Mouse (Mus musculus): Measurements from ENCODE around the gene Bysl. TPM values are rescaled to one million over a fixed set of nuclear protein-coding genes. Genes with fewer than 3 reads are reported as not detected.

Gene Bysl
- polyA plus RNA-seq, 1 experiment from 2014 or later: 26.6 TPM

DNA sequence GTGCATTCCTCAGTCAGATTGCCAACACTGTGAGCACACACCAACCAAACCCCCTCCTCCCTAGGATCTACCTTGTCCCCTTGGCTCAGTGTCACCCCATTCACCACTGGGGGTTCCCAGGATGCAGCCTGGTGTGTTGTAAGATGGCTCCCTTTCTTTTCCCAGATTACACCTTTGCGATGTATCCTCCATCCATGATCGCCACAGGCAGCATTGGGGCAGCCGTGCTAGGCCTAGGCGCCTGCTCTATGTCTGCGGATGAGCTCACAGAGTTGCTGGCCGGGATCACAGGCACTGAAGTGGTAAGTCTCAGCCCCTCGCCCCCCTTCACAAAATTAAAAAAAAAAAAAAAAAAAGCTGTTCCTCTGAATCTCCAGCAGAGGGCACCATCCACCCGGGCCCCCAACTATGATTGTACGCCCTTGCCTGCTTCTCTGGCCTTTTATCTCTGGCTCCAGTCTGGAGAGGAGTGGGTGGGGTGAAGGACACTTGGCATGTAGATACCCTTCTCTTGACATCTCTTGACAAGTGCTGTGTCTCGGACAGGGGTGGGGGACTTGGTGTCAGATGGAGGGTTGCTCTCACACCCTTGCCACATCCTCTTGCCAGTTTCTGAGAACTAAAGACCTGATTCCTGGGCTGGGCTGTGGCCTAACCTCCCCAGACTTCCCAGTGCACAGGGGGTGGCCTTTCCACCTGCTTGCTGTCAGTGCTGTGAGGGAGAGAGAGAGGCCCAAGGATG lies 13.3 kb downstream of the Bysl start:
- no peak for ATAC-seq (ENCODE audit: insufficient number of reproducible peaks, insufficient read depth, low FRiP score, low TSS enrichment, low read depth)
- peak overlapping the region; percentile 82 for H3K4me2 ChIP-seq
- H3K27me3 ChIP-seq: no peaks in the 10 kb centered on the region
- 31% methylated on average over 10 of the region's 10 CpGs for WGBS
- H3K4me1 ChIP-seq: peaks cover 39% of the 10 kb centered on the region
- H3K4me3 ChIP-seq: peak overlapping the region; percentile 6; the same call in 1 of the 2 replicates
- peaks cover 60% of the 10 kb centered on the region for H3K36me3 ChIP-seq
- H3K27ac ChIP-seq: peak overlapping the region; percentile 99
- H3K9me3 ChIP-seq: no peaks in the 10 kb centered on the region
- peak overlapping the region; percentile 95 for H3K9ac ChIP-seq

DNA sequence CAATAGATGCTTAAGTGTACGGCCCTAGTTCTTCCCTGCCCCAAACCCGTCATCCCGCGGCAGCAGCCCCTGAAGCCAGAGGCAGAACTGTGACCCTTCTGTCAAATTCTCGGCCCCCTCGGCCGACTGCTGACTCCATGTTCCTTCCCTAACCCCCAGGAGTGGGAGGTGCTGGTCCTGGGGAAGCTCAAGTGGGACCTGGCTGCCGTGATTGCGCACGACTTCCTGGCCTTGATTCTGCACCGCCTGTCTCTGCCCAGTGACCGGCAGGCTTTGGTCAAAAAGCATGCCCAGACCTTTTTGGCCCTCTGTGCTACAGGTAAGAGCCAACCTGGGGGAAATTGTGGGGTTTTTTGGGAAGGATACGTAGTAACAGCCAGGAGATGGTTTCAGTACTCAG lies 14.0 kb downstream of the Bysl start:
- Histone ChIP-seq H3K36me3 (peaks cover 54% of the 10 kb centered on the region), H3K9ac (peak overlapping the region; percentile 95)

DNA sequence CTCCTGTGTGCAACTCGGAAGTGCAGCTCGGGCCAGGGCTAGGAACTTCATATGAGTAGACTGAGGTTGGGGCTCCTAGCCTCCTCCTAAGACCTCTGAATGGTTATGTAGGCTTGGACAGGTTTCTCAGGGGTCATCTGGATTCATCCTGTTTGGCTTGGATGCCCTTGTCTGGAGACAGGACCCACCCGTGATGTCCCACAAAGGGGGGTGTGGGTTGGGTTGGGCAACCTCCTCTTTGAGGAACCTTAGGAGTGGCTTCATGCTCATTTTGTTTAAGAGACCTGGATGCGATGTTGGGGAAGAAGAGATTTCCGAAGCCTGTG lies 14.5 kb downstream of the Bysl start:
- H3K27me3 ChIP-seq: no peaks in the 10 kb centered on the region
- peak overlapping the region; percentile 95 for H3K9ac ChIP-seq
- no peak for ATAC-seq (ENCODE audit: insufficient number of reproducible peaks, insufficient read depth, low FRiP score, low TSS enrichment, low read depth)
- no peaks in the 10 kb centered on the region for H3K9me3 ChIP-seq
- peaks cover 49% of the 10 kb centered on the region for H3K36me3 ChIP-seq
- peaks cover 43% of the 10 kb centered on the region for H3K4me1 ChIP-seq
- WGBS: 73% methylated on average over 5 of the region's 5 CpGs
- H3K27ac ChIP-seq: peak overlapping the region; percentile 99
- H3K4me2 ChIP-seq: peak overlapping the region; percentile 82
- peak overlapping the region; percentile 92 for H3K4me3 ChIP-seq

More for the DNA sequence above, 14.0 kb downstream of the Bysl start:
- H3K9me3 ChIP-seq: no peaks in the 10 kb centered on the region
- peak overlapping the region; percentile 82 for H3K4me2 ChIP-seq
- 51% methylated on average over 13 of the region's 13 CpGs for WGBS
- H3K27ac ChIP-seq: peak overlapping the region; percentile 99
- peak overlapping the region; percentile 92 for H3K4me3 ChIP-seq
- H3K4me1 ChIP-seq: peaks cover 43% of the 10 kb centered on the region
- ATAC-seq (ENCODE audit: insufficient number of reproducible peaks, insufficient read depth, low FRiP score, low TSS enrichment, low read depth): no peak
- no peaks in the 10 kb centered on the region for H3K27me3 ChIP-seq

DNA sequence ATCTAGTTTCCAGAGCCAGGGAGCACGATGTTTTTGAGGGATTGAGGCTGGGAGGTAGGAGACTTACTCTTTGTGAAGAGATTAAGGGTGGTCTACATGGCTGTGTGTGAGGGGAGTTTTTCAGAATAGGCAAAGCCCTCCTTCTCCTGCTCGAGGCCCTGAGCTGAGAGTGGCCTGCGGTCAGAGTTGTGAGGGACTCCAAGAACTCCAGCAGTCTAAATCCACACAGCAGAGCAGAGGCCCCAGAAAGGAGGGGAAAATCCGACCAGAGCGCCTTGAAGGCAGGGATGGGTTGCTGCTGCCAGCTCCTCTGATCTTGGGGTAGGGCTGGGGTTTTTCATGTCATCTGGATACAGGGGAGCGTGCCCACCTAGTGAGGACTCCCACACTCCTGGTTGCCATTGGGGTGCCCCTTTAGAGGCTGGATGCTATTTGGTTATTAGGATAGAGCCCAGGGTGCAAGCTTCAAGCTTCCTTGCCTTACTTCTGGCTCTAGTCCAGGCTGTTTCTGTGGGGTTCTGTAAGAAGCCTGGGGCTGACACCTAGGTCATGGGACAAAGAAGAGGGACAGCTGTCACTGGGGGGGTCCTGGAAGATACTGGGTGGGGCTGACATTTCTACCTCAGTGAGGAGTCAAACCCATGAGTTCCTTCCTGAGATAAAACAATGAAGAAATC lies 15.0 kb downstream of the Bysl start:
- peak overlapping the region; percentile 99 for H3K27ac ChIP-seq
- peak overlapping the region; percentile 95 for H3K9ac ChIP-seq
- H3K4me3 ChIP-seq: peak overlapping the region; percentile 92
- no peaks in the 10 kb centered on the region for H3K27me3 ChIP-seq
- no peaks in the 10 kb centered on the region for H3K9me3 ChIP-seq
- H3K4me1 ChIP-seq: peaks cover 43% of the 10 kb centered on the region
- WGBS: 13% methylated on average over 6 of the region's 6 CpGs
- no peak; the same call in 1 of the 2 replicates for ATAC-seq (ENCODE audit: insufficient number of reproducible peaks, insufficient read depth, low FRiP score, low TSS enrichment, low read depth)
- H3K36me3 ChIP-seq: peaks cover 44% of the 10 kb centered on the region
- H3K4me2 ChIP-seq: peak overlapping the region; percentile 82

DNA sequence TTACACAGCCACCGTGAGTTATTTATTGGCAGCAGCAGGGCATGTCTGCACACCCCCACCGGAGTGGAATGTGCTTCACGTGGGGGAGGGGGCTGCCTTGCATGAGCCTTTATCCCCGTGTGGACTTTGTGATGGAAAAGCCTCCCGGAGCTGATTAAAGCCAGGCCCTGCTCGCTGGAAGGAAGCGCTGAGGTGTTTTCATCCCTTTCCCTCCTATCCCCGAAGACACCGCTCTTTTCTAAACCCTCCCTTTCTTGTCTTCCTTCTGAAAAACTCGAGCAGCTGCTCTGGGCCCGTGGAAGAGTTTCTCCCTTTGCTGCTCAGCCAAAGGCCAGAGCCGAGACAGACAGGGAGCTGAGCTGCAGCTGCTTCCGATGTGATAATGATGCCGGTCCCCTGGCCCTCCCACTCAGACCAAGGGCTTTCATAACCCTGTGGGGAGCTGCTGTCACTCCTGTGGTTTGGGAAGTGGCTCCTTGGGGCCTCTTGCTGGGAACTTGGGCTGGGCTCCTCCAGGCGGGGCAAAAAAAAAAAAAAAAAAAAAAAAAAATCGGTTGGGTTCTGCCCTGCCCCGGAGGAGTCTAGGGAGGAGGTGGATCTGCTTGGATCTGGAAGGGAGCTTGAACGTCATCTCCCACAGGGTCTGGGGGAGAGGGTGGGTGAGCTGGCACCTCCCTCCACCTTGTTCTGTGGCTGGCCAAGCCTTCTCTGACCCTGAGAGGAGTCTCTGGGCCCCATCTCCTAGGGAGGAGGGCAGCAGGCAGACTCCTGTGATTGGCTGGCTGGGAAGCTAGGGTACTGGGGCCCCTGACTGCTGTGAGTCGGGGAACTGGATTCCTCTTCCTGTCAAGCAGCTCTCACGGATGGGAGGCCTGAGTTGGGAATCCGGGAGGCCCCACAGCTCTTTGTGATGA lies 15.8 kb downstream of the Bysl start:
- no peaks in the 10 kb centered on the region for H3K9me3 ChIP-seq
- peak overlapping the region; percentile 82 for H3K4me2 ChIP-seq
- H3K36me3 ChIP-seq: peaks cover 37% of the 10 kb centered on the region
- H3K27me3 ChIP-seq: no peaks in the 10 kb centered on the region
- WGBS: 0% methylated on average over 21 of the region's 21 CpGs
- H3K9ac ChIP-seq: peak overlapping the region; percentile 95
- H3K27ac ChIP-seq: peak overlapping the region; percentile 99
- peak overlapping the region; percentile 92 for H3K4me3 ChIP-seq
- peak; percentile 77 for ATAC-seq (ENCODE audit: insufficient number of reproducible peaks, insufficient read depth, low FRiP score, low TSS enrichment, low read depth)
- H3K4me1 ChIP-seq: peaks cover 43% of the 10 kb centered on the region

DNA sequence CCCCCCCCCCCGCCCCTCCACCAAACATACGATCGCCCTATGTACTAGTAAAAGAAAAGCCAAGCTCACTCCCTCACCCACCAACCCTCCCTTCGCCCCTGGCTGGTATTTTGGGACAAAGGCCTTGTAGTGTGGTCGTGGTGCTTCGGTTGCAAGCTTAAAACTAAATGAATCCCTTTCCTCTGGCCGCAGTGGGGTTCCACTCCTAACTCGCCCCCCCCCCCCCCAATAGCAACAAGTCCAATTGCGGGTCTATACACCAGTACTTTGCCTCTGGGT lies 16.4 kb downstream of the Bysl start:
- no peak for ATAC-seq (ENCODE audit: insufficient number of reproducible peaks, insufficient read depth, low FRiP score, low TSS enrichment, low read depth)
- Histone ChIP-seq H3K4me3 (peak overlapping the region; percentile 92), H3K9ac (peak overlapping the region; percentile 95), H3K9me3 (no peaks in the 10 kb centered on the region), H3K27ac (peak overlapping the region; percentile 99), H3K36me3 (peaks cover 35% of the 10 kb centered on the region), H3K4me1 (peaks cover 41% of the 10 kb centered on the region), H3K27me3 (no peaks in the 10 kb centered on the region), H3K4me2 (peak overlapping the region; percentile 82)
- WGBS: 0% methylated on average over 9 of the region's 9 CpGs

DNA sequence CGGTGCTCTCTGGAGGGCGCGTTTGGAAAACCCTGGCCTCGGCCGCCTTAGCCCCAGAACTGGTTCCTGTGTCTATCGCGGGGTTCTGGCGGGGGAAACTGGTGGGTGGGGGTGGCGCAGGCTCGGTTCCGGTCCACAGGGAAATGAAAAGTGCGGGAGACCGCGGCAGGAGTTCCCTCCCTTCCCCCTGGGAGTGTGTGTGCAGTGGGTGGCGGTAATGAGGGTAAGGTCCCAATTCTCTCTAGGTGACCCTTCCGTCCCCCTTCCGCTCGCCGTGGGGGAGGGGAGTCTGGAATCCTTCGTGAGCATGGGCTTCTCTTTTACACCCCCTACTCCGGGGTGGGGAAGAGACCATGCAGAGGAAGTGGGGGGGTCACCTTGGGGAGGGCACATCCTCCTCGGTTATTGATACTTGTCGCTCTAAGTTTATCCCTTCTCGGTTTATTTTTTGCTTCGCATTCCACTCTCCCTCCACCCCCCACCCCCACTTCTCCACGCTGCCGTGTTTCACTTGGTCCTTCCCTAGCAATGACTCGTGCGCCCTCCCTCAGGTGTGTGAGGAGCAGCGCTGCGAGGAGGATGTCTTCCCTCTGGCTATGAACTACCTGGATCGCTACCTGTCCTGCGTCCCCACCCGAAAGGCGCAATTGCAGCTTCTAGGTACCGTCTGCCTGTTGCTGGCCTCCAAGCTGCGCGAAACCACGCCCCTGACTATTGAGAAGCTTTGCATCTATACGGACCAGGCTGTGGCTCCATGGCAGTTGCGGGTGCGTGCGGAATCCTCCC lies 16.9 kb downstream of the Bysl start:
- H3K9me3 ChIP-seq: no peaks in the 10 kb centered on the region
- ATAC-seq (ENCODE audit: insufficient number of reproducible peaks, insufficient read depth, low FRiP score, low TSS enrichment, low read depth): no peak
- H3K4me2 ChIP-seq: peak overlapping the region; percentile 82
- peak overlapping the region; percentile 92 for H3K4me3 ChIP-seq
- H3K27ac ChIP-seq: peak overlapping the region; percentile 99
- peaks cover 36% of the 10 kb centered on the region for H3K4me1 ChIP-seq
- no peaks in the 10 kb centered on the region for H3K27me3 ChIP-seq
- WGBS: under 1% methylated on average over 43 of the region's 43 CpGs
- H3K36me3 ChIP-seq: peaks cover 30% of the 10 kb centered on the region
- H3K9ac ChIP-seq: peak overlapping the region; percentile 95

DNA sequence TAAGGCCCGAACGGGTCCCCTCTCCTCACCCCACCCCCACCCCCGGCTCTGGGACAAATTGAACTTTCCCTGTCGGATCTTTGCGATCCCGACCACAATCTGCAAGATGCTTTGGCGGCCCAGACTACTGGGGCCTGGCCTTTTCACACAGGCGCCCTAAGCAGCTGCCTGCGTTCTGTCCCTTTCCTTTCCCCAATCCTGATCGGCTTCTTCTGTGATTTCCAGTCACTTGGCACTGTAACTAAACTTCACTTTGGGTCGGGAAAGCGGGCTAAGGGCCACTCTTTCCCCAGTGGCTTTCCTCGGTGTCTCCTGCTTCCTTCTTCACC lies 17.5 kb downstream of the Bysl start:
- Histone ChIP-seq H3K36me3 (peaks cover 24% of the 10 kb centered on the region), H3K27ac (peak overlapping the region; percentile 99), H3K4me1 (peaks cover 35% of the 10 kb centered on the region), H3K9me3 (no peaks in the 10 kb centered on the region), H3K27me3 (no peaks in the 10 kb centered on the region), H3K9ac (peak overlapping the region; percentile 95), H3K4me2 (peak overlapping the region; percentile 82), H3K4me3 (peak overlapping the region; percentile 92)
- under 1% methylated on average over 13 of the region's 13 CpGs for WGBS
- ATAC-seq (ENCODE audit: insufficient number of reproducible peaks, insufficient read depth, low FRiP score, low TSS enrichment, low read depth): no peak

DNA sequence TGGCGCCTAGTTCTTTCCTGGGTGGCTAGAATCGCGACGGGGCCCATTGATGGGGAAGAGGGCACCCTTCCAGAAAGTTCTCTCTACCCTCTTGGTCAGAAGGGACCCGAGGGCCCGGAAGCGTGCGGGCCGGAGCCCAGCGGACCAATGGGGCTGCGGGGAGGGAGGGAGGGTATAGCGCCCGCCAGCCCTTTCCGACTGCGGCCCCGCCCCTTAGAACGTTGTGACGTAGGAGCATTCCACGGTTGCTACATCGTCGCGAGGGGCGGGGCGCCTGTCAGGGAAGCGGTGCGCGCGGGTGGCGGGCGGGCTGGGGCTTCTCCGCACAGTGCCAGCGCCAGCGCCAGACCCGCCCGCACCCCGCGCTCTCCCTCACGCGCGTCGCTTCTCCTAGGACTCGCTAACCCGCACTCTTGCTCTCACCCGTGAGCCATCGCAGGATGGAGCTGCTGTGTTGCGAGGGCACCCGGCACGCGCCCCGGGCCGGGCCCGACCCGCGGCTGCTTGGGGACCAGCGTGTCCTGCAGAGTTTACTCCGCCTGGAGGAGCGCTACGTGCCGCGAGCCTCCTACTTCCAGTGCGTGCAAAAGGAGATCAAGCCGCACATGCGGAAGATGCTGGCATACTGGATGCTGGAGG lies 18.0 kb downstream of the Bysl start:
- WGBS: under 1% methylated on average over 63 of the region's 63 CpGs
- no peaks in the 10 kb centered on the region for H3K9me3 ChIP-seq
- no peaks in the 10 kb centered on the region for H3K27me3 ChIP-seq

DNA sequence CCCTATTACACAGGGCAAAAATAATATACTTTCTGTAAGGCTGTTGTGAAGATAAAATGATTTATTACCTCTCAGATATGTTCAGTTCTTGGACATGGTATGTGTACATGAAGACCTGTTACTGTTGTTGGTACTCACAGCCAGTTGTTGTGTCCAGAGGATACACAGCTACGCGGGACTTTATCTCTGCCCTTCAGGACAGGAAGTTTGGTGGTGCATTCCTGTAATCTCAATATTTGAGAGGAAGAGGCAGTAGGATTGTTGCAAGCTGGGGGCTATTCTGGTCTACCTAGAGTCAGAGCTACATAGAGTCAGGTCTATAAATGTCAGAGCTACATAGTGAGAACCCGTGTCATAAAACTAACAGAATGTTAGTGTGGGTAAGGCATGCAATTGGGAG lies 20.2 kb downstream of the Bysl start:
- H3K4me3 ChIP-seq: no peak overlapping the region
- H3K36me3 ChIP-seq: no peaks in the 10 kb centered on the region
- no peak overlapping the region for H3K9ac ChIP-seq
- H3K4me1 ChIP-seq: peaks cover 8% of the 10 kb centered on the region
- no peak overlapping the region for H3K4me2 ChIP-seq
- H3K9me3 ChIP-seq: no peaks in the 10 kb centered on the region
- ATAC-seq (ENCODE audit: insufficient number of reproducible peaks, insufficient read depth, low FRiP score, low TSS enrichment, low read depth): no peak
- H3K27ac ChIP-seq: no peak overlapping the region
- H3K27me3 ChIP-seq: no peaks in the 10 kb centered on the region
- 89% methylated on average over 3 of the region's 3 CpGs for WGBS

More for the DNA sequence above, 18.0 kb downstream of the Bysl start:
- Histone ChIP-seq H3K4me1 (peaks cover 31% of the 10 kb centered on the region), H3K4me3 (peak overlapping the region; percentile 92), H3K27ac (peak overlapping the region; percentile 99), H3K36me3 (peaks cover 19% of the 10 kb centered on the region), H3K4me2 (peak overlapping the region; percentile 82), H3K9ac (peak overlapping the region; percentile 95)
- ATAC-seq (ENCODE audit: insufficient number of reproducible peaks, insufficient read depth, low FRiP score, low TSS enrichment, low read depth): peak; percentile 84

DNA sequence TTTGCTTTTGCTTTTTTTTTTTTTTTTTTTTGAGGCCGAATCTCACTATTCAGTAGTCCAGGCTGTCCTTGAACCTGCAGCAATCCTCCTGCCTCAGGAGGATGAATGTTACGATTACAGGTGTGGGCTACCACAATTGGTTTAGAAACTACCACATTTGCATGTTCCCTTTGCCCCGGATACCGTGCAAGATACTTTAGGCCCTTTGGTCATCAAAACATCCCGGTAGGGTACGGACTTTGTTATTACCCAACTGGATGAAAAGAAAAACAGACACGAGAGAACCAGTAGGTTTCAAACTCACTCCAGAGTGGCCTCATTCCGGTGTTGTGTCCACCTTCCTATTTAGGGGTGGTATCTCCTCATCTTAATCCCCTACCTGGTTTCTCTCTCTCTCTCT lies 22.8 kb downstream of the Bysl start:
- H3K27me3 ChIP-seq: no peaks in the 10 kb centered on the region

More for the DNA sequence above, 22.8 kb downstream of the Bysl start:
- no peak overlapping the region for H3K9ac ChIP-seq
- no peak overlapping the region for H3K4me2 ChIP-seq
- no peaks in the 10 kb centered on the region for H3K9me3 ChIP-seq
- no peak overlapping the region for H3K4me3 ChIP-seq
- ATAC-seq (ENCODE audit: insufficient number of reproducible peaks, insufficient read depth, low FRiP score, low TSS enrichment, low read depth): no peak
- H3K36me3 ChIP-seq: no peaks in the 10 kb centered on the region
- 81% methylated on average over 8 of the region's 8 CpGs for WGBS
- no peak overlapping the region for H3K27ac ChIP-seq
- peaks cover 5% of the 10 kb centered on the region for H3K4me1 ChIP-seq

All from embryonic facial prominence, embryonic 13.5 days (tissue).